Mouse (Mus musculus): Measurements from ENCODE around the gene Ccdc9. TPM values are rescaled to one million over a fixed set of nuclear protein-coding genes. Genes with fewer than 3 reads are reported as not detected.

The Ccdc9 gene
- total and polyA plus RNA-seq, 2 experiments from 2014 or later, result 13.6 to 31.5 TPM

DNA sequence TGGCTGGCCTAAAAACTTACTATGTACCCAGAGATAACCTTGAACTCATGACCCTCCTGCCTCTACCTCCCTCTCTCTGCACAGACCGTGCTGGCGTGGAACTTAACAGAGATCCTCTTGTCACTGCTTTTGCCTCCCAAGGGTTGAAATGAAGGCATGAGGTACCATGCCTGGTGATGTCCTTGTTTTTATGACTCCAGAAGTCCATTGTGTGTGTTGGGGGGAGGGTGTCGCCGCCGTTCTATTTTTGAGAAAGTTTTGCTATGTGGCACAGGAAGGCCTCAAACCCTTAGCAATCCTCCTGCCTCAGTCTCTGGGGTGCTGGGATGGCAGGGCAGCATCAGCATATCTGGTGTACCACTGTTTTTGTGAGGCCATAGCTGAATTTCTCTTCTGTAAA, 12.3 kb upstream of the Ccdc9 start:
- Histone ChIP-seq H3K4me3 (ENCODE audit: low read depth, low read length) (peak overlapping the region; percentile 42), H3K27ac (ENCODE audit: low read depth, low read length) (peak overlapping the region; percentile 67)
- ATAC-seq (ENCODE audit: low FRiP score), result no peak

DNA sequence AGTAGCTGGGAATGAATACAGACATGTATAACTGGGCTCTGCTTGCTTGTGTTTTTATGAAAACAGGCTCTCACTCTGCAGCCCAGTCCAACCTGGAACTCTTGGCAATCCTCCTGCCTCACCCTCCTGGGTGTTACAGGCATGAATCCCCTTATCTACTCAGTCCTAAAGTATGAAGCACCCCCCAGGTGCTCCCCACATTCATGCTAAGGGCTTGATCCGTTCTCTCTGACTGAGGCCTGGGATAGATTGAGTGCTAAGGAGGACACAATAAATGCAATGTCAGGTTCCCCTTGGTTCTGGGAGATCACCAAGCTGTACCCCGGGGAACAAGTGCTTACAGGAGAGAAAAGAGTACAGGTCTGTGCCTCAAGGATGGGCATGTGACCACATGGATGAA, 11.0 kb upstream of the Ccdc9 start:
- peaks cover 4% of the 10 kb centered on the region; the same call in 1 of the 2 replicates for H3K4me1 ChIP-seq (ENCODE audit: insufficient read depth, low read length)
- DNase-seq (ENCODE audit: low spot score) (no peak), ATAC-seq (ENCODE audit: low FRiP score) (no peak)
- WGBS, result 71% methylated on average over 2 of the region's 2 CpGs
- H3K27me3 ChIP-seq (ENCODE audit: insufficient read depth, low read length), result no peaks in the 10 kb centered on the region
- 0 out of 2 replicates have a peak overlapping the region, but pooled peaks have one; percentile 34 for H3K4me3 ChIP-seq (ENCODE audit: low read depth, low read length)
- no peaks in the 10 kb centered on the region for H3K9me3 ChIP-seq (ENCODE audit: low read length)
- H3K9ac ChIP-seq (replicated peaks; ENCODE audit: low read length, poor library complexity, severe bottlenecking), result no peak overlapping the region
- no peaks in the 10 kb centered on the region for H3K36me3 ChIP-seq (ENCODE audit: insufficient read depth, low read length)
- no peak overlapping the region for H3K27ac ChIP-seq (ENCODE audit: low read depth, low read length)
- TF ChIP-seq CTCF (IDR thresholded peaks at IDR 0.05), result no peak
- no peak overlapping the region for H3K4me2 ChIP-seq (ENCODE audit: low read depth, low read length, poor library complexity, severe bottlenecking)

More for the DNA sequence above, 12.3 kb upstream of the Ccdc9 start:
- no peaks in the 10 kb centered on the region for H3K27me3 ChIP-seq (ENCODE audit: insufficient read depth, low read length)
- H3K4me2 ChIP-seq (ENCODE audit: low read depth, low read length, poor library complexity, severe bottlenecking), result peak overlapping the region; percentile 78
- H3K9me3 ChIP-seq (ENCODE audit: low read length), result no peaks in the 10 kb centered on the region
- no peak overlapping the region for H3K9ac ChIP-seq (replicated peaks; ENCODE audit: low read length, poor library complexity, severe bottlenecking)
- H3K36me3 ChIP-seq (ENCODE audit: insufficient read depth, low read length), result no peaks in the 10 kb centered on the region
- no peak for TF ChIP-seq CTCF (IDR thresholded peaks at IDR 0.05)
- no peak for DNase-seq (ENCODE audit: low spot score)
- H3K4me1 ChIP-seq (ENCODE audit: insufficient read depth, low read length), result peaks cover 4% of the 10 kb centered on the region; the same call in 1 of the 2 replicates
- 75% methylated on average over 5 of the region's 5 CpGs for WGBS

DNA sequence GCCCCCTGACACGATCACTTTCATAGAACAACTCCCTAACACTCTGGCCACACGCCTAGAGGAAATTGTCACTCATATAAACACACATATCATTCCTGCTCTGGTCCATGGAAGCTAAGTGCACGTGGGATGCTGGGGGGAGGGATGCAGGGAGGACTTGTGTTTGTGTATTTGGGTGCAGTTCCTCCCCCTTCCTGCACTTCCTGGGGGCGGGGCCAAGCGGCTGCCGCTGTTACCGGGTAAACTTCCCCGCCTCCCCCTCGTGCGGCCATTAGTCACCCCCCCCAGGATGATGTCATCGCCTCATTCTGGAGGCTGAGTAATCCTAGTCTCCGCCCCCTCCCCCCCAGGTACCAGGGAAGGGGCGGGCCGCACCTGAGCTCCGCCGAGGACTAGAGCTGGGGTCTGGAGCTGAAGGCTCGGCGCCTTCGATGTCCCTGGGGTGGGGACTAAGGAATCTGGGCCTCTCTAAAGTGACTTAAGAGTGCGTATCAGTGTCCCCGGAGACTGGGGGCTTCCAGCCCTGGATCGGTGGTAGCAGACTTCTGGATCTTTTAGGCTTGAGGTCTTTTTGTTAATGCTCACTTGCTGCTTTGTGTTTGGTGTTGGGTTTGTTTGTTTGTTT, 10.3 kb upstream of the Ccdc9 start:
- peak overlapping the region; percentile 58 for H3K4me2 ChIP-seq (ENCODE audit: low read depth, low read length, poor library complexity, severe bottlenecking)
- ATAC-seq (ENCODE audit: low FRiP score) (peak; percentile 31), DNase-seq (ENCODE audit: low spot score) (peak; percentile 92)
- no peaks in the 10 kb centered on the region for H3K36me3 ChIP-seq (ENCODE audit: insufficient read depth, low read length)
- H3K9me3 ChIP-seq (ENCODE audit: low read length), result no peaks in the 10 kb centered on the region
- H3K4me3 ChIP-seq (ENCODE audit: low read depth, low read length), result peak overlapping the region; percentile 34
- H3K27me3 ChIP-seq (ENCODE audit: insufficient read depth, low read length), result no peaks in the 10 kb centered on the region
- peaks cover 4% of the 10 kb centered on the region; the same call in 1 of the 2 replicates for H3K4me1 ChIP-seq (ENCODE audit: insufficient read depth, low read length)
- TF ChIP-seq CTCF (IDR thresholded peaks at IDR 0.05), result peak; percentile 48
- WGBS, result under 1% methylated on average over 20 of the region's 22 CpGs
- H3K27ac ChIP-seq (ENCODE audit: low read depth, low read length), result peak overlapping the region; percentile 55; the same call in 1 of the 2 replicates
- peak overlapping the region; percentile 42 for H3K9ac ChIP-seq (replicated peaks; ENCODE audit: low read length, poor library complexity, severe bottlenecking)

DNA sequence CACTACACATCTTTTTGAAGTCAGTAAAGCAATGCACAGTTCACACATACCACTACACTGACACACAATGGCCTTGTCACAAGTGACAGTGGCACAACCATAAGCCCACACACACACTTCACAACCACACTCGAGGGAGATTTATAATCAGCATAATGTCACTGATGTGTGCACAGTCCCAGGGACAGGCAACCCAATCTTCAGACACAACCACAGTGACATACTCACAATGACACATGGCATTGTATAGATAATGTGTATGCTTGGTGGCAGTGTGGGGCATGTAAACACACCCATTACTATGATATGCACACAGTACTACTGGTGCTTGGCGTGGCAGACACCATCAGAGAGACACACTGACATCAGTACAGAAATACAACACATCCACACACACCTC, 9.6 kb upstream of the Ccdc9 start:
- no peak for TF ChIP-seq CTCF (IDR thresholded peaks at IDR 0.05)
- H3K9me3 ChIP-seq (ENCODE audit: low read length), result no peaks in the 10 kb centered on the region
- no peak overlapping the region for H3K9ac ChIP-seq (replicated peaks; ENCODE audit: low read length, poor library complexity, severe bottlenecking)
- H3K36me3 ChIP-seq (ENCODE audit: insufficient read depth, low read length), result no peaks in the 10 kb centered on the region
- 0 out of 2 replicates have a peak overlapping the region, but pooled peaks have one; percentile 19 for H3K27ac ChIP-seq (ENCODE audit: low read depth, low read length)
- WGBS, result 42% methylated on average over 2 of the region's 2 CpGs
- peak overlapping the region; percentile 77 for H3K4me2 ChIP-seq (ENCODE audit: low read depth, low read length, poor library complexity, severe bottlenecking)
- H3K27me3 ChIP-seq (ENCODE audit: insufficient read depth, low read length), result no peaks in the 10 kb centered on the region
- DNase-seq (ENCODE audit: low spot score) (no peak), ATAC-seq (ENCODE audit: low FRiP score) (no peak)
- H3K4me1 ChIP-seq (ENCODE audit: insufficient read depth, low read length), result peaks cover 4% of the 10 kb centered on the region; the same call in 1 of the 2 replicates
- no peak overlapping the region; the same call in 1 of the 2 replicates for H3K4me3 ChIP-seq (ENCODE audit: low read depth, low read length)

DNA sequence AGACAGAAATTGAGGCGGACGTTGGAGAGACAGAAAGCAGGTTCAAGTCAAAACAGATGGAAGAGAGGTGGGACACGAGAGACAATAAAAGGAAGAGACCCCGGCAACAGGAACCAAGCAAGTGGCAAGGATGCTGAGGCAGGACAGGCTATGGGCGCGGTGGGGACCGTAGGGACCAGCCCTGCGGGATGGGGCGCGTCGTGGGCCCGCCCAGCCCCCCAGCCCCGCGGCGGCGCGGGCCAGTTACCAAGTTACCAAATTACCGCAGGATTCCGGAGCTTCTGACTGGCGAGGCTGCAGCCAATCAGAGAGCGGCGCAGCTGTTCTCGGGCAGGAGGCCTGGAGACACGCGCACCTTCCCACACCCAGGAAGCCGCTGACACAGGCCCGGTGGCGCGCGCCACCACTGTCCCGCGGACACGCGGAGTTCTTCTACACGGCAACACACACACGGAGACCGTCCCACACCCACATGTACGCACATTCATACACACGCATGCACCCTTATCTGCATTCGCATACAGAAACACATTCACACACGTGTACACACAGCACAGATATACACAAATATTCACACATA, 8.8 kb upstream of the Ccdc9 start:
- Histone ChIP-seq H3K27me3 (ENCODE audit: insufficient read depth, low read length) (no peaks in the 10 kb centered on the region), H3K9ac (replicated peaks; ENCODE audit: low read length, poor library complexity, severe bottlenecking) (peak overlapping the region; percentile 42), H3K36me3 (ENCODE audit: insufficient read depth, low read length) (no peaks in the 10 kb centered on the region), H3K4me2 (ENCODE audit: low read depth, low read length, poor library complexity, severe bottlenecking) (peak overlapping the region; percentile 77), H3K9me3 (ENCODE audit: low read length) (no peaks in the 10 kb centered on the region), H3K4me1 (ENCODE audit: insufficient read depth, low read length) (peaks cover 4% of the 10 kb centered on the region; the same call in 1 of the 2 replicates), H3K27ac (ENCODE audit: low read depth, low read length) (peak overlapping the region; percentile 80), H3K4me3 (ENCODE audit: low read depth, low read length) (peak overlapping the region; percentile 37)
- DNase-seq (ENCODE audit: low spot score), result peak; percentile 83
- peak; percentile 35 for ATAC-seq (ENCODE audit: low FRiP score)
- TF ChIP-seq CTCF (IDR thresholded peaks at IDR 0.05), result no peak
- WGBS, result 2% methylated on average over 39 of the region's 41 CpGs

DNA sequence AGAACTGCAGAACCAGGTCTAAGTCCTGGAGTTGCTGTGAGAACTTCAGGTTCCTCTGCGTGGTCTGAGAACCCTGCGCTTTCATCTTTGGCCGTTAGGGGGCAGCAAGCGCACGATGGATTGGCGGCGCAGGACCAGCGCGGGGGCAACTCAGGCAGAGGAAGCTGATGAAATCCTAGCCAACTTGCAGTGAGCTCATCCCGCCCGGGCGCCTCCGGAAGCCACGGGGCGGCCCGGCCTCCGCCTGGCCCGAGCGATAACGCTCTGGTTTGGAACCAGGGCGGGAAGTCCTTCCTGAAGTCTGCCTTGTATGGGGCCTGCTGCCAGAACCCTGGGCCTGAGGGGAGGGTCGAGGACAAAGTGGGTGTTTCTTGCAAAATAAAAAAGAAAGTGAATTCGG, 8.2 kb upstream of the Ccdc9 start:
- no peaks in the 10 kb centered on the region for H3K9me3 ChIP-seq (ENCODE audit: low read length)
- peak; percentile 62 for ATAC-seq (ENCODE audit: low FRiP score)
- peak overlapping the region; percentile 37 for H3K4me3 ChIP-seq (ENCODE audit: low read depth, low read length)
- DNase-seq (ENCODE audit: low spot score), result peak; percentile 93
- no peaks in the 10 kb centered on the region for H3K27me3 ChIP-seq (ENCODE audit: insufficient read depth, low read length)
- peak; percentile 94 for TF ChIP-seq CTCF (IDR thresholded peaks at IDR 0.05)
- H3K9ac ChIP-seq (replicated peaks; ENCODE audit: low read length, poor library complexity, severe bottlenecking), result peak overlapping the region; percentile 42
- peaks cover 4% of the 10 kb centered on the region; the same call in 1 of the 2 replicates for H3K4me1 ChIP-seq (ENCODE audit: insufficient read depth, low read length)
- peak overlapping the region; percentile 80 for H3K27ac ChIP-seq (ENCODE audit: low read depth, low read length)
- H3K36me3 ChIP-seq (ENCODE audit: insufficient read depth, low read length), result no peaks in the 10 kb centered on the region
- WGBS, result under 1% methylated on average over 23 of the region's 23 CpGs
- peak overlapping the region; percentile 77 for H3K4me2 ChIP-seq (ENCODE audit: low read depth, low read length, poor library complexity, severe bottlenecking)

Measured in midbrain, postnatal 0 days (tissue).